11 mouse cellular contexts compared by ENCODE assay signal in genomic region chr4:96797583-96797982, GRCm38 (mm10). TPM values are rescaled to one million over a fixed set of nuclear protein-coding genes. Genes with fewer than 3 reads are reported as not detected.
DNase-seq lines count a peak whose midpoint lies in the region; ATAC-seq and TF ChIP-seq lines count a peak whose summit lies in the region.
"Had no signal": no experiment of that assay in that cellular context is flagged by ENCODE, and none has a peak within 500 bp of the region (broad histone marks: within the 10 kb centered on the region; RNA-seq: fewer than 3 reads in every experiment).

No protein-coding gene starts in this region.

- H3K36me3 ChIP-seq in heart, postnatal 0 days (replicated peaks; ENCODE audit: control insufficient read depth, insufficient read depth, low read length): no peaks in the 10 kb centered on the region
- H3K36me3 ChIP-seq in forebrain, embryonic 16.5 days (ENCODE audit: control insufficient read depth, insufficient read depth): no peaks in the 10 kb centered on the region
- no peaks in the 10 kb centered on the region for H3K36me3 ChIP-seq in intestine, embryonic 16.5 days (ENCODE audit: control insufficient read depth, insufficient read depth, low read length)

- no peak for TF ChIP-seq CTCF in heart, postnatal 0 days (IDR thresholded peaks at IDR 0.05; ENCODE audit: low read depth)

- no peak for TF ChIP-seq EP300 in heart, postnatal 0 days (IDR thresholded peaks at IDR 0.05; ENCODE audit: low read depth)

- H3K4me3 ChIP-seq in heart, postnatal 0 days (ENCODE audit: low read depth, low read length): no peak overlapping the region
- no peak overlapping the region for H3K4me3 ChIP-seq in forebrain, embryonic 16.5 days (replicated peaks; ENCODE audit: low read length)
- no peak overlapping the region for H3K4me3 ChIP-seq in intestine, embryonic 16.5 days (ENCODE audit: low read length)

- H3K27ac ChIP-seq in heart, postnatal 0 days (ENCODE audit: low read depth): no peak overlapping the region
- H3K27ac ChIP-seq in forebrain, embryonic 16.5 days (ENCODE audit: low read length): no peak overlapping the region
- H3K27ac ChIP-seq in intestine, embryonic 16.5 days (ENCODE audit: low read length): no peak overlapping the region
- H3K27ac ChIP-seq: liver, embryonic 14.5 days had no signal

- no peaks in the 10 kb centered on the region for H3K27me3 ChIP-seq in heart, postnatal 0 days (ENCODE audit: control insufficient read depth, insufficient read depth, low read length)
- H3K27me3 ChIP-seq in forebrain, embryonic 16.5 days (replicated peaks; ENCODE audit: control insufficient read depth, insufficient read depth, low read length): no peaks in the 10 kb centered on the region
- no peaks in the 10 kb centered on the region for H3K27me3 ChIP-seq in intestine, embryonic 16.5 days (replicated peaks; ENCODE audit: control insufficient read depth, insufficient read depth, low read length)

- DNase-seq in heart, postnatal 0 days (ENCODE audit: low spot score): peak; percentile 45
- DNase-seq in heart, adult 11 months: no peak
- peak; percentile 32 for DNase-seq in brain, adult 2 months (ENCODE audit: low read depth, low spot score)
- peak; percentile 21 for DNase-seq in lung, postnatal 36 days
- DNase-seq in kidney, postnatal 36 days: no peak
- DNase-seq in adrenal gland, adult 2 months: no peak
- DNase-seq: kidney, adult 2 months had no signal

- no peak overlapping the region for H3K4me2 ChIP-seq in heart, postnatal 0 days (ENCODE audit: low read depth, low read length)
- no peak overlapping the region for H3K4me2 ChIP-seq in forebrain, embryonic 16.5 days (ENCODE audit: low read length)
- no peak overlapping the region for H3K4me2 ChIP-seq in intestine, embryonic 16.5 days (ENCODE audit: low read depth, low read length)

- H3K4me1 ChIP-seq in heart, postnatal 0 days (ENCODE audit: control insufficient read depth, insufficient read depth): no peaks in the 10 kb centered on the region
- peaks cover 6% of the 10 kb centered on the region; the same call in 1 of the 2 replicates for H3K4me1 ChIP-seq in forebrain, embryonic 16.5 days (replicated peaks; ENCODE audit: control insufficient read depth, insufficient read depth, low read length)
- H3K4me1 ChIP-seq in intestine, embryonic 16.5 days (ENCODE audit: control insufficient read depth, insufficient read depth, low read length): no peaks in the 10 kb centered on the region

- H3K9me3 ChIP-seq in heart, postnatal 0 days (replicated peaks; ENCODE audit: control insufficient read depth, low read length): no peaks in the 10 kb centered on the region
- H3K9me3 ChIP-seq in forebrain, embryonic 16.5 days (ENCODE audit: control insufficient read depth, low read length): no peaks in the 10 kb centered on the region
- no peaks in the 10 kb centered on the region for H3K9me3 ChIP-seq in intestine, embryonic 16.5 days (ENCODE audit: control insufficient read depth, low read length)

- ATAC-seq in heart, postnatal 0 days (ENCODE audit: insufficient read depth, low read depth): peak; percentile 77
- ATAC-seq in forebrain, embryonic 16.5 days: peak; percentile 79
- no peak for ATAC-seq in intestine, embryonic 16.5 days

- no peak overlapping the region for H3K9ac ChIP-seq in heart, postnatal 0 days (replicated peaks; ENCODE audit: low read depth, low read length)
- no peak overlapping the region for H3K9ac ChIP-seq in forebrain, embryonic 16.5 days (replicated peaks; ENCODE audit: low read depth, low read length)
- H3K9ac ChIP-seq in intestine, embryonic 16.5 days (ENCODE audit: low read depth, low read length): no peak overlapping the region
- H3K9ac ChIP-seq: liver, embryonic 14.5 days had no signal

- WGBS in heart, postnatal 0 days: 40% methylated on average over 1 of the region's 1 CpGs
- WGBS in forebrain, embryonic 16.5 days: 12% methylated on average over 1 of the region's 1 CpGs
- WGBS in intestine, embryonic 16.5 days: 41% methylated on average over 1 of the region's 1 CpGs

RNA-seq across cellular contexts. Expression of gene Gm12695, which starts 12.6 kb away (rescaled TPM):
- total RNA-seq in heart, postnatal 0 days (2014; rRNA removed; ENCODE audit: low replicate concordance): not detected in 2 replicates
- 0.18 TPM in 1 of 2 replicates, not detected in the other for polyA plus RNA-seq in heart, postnatal 0 days (2015; fragmentation: Nextera tagmentation; extraction: Ambion mirVana)
- 0.10 and 0.16 TPM in 2 replicates for polyA plus RNA-seq in forebrain, embryonic 16.5 days (2015; fragmentation: Nextera tagmentation; extraction: Ambion mirVana)
- not detected in 2 replicates for polyA plus RNA-seq in intestine, embryonic 16.5 days (2015; fragmentation: Nextera tagmentation; extraction: Ambion mirVana)
- total RNA-seq in adrenal gland, adult 2 months (2021): not detected
- not detected in 2 replicates for polyA plus RNA-seq in adrenal gland, adult 2 months (2012; rRNA removed)
- total RNA-seq: gastrocnemius, adult 8-10 months had no signal
- polyA plus RNA-seq: kidney, adult 2 months; liver, embryonic 14.5 days had no signal

Comparison
In these comparisons a context has a peak if more than half of its experiments do, and no peak if none do; other contexts are left out.
1. DNase-seq: peak in heart, postnatal 0 days (single experiment), brain, adult 2 months (single experiment) and lung, postnatal 36 days (single experiment); none in heart, adult 11 months (single experiment), kidney, postnatal 36 days (0 of 2) and adrenal gland, adult 2 months (single experiment).